Mouse (Mus musculus) liver, embryonic 14.5 days (tissue): ENCODE data around the gene Tkt.

Experiments used
- CTCF ChIP-seq: IDR thresholded peaks from 2 replicates; pipeline ENCODE4 v1.5.1; 2016; ENCODE audit warnings: antibody characterized with exemption, low read depth, control low read depth
- EP300 ChIP-seq: IDR thresholded peaks from 2 replicates; pipeline ENCODE4 v1.6.1; 2016; ENCODE audit warnings: antibody characterized with exemption, low read depth

DNA sequence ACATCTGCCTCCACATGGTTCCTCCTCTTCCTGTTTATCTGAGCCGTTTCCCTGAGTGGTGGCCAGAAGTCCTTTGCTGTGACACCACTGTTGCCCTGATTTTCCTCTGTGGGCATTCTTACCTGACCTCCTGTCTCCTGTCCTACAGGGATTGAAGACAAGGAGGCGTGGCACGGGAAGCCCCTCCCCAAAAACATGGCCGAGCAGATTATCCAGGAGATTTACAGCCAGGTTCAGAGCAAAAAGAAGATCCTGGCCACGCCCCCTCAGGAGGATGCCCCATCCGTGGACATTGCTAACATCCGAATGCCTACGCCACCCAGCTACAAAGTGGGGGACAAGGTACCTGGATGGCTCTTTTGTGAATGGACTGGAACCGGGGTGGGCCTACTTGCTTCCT lies 19.9 kb downstream of the Tkt start:
- TF ChIP-seq CTCF (no peak), EP300 (no peak)
